Mouse (Mus musculus): ENCODE results near the gene Vgf. TPM values are rescaled to one million over a fixed set of nuclear protein-coding genes. Genes with fewer than 3 reads are reported as not detected.

Gene Vgf
- polyA plus RNA-seq (2017; shearing (Covaris generic)), result 0.30 TPM

DNA sequence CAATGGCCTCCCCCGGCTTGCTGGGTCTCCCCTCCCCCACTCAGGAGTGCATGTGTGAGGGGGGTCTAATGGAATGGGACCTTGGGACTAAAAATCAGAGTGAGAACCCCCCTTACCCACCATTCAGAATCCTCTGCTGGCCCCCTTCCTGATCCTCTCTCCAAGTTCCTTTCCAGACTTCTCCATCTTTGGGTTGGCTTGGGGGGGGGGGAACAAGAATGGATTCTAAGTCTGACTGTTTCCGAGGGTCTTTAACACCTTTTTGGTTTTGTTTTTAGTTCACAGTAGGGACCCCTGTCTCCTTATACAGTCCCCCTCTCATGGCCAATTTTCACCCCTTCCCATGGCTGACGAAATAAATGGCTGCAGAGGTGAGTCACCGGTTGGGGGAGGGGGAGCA is at the start of gene Vgf:
Gene Vgf, plus strand, starts transcription at position 301 of the 400 bp plus-strand sequence.

DNA sequence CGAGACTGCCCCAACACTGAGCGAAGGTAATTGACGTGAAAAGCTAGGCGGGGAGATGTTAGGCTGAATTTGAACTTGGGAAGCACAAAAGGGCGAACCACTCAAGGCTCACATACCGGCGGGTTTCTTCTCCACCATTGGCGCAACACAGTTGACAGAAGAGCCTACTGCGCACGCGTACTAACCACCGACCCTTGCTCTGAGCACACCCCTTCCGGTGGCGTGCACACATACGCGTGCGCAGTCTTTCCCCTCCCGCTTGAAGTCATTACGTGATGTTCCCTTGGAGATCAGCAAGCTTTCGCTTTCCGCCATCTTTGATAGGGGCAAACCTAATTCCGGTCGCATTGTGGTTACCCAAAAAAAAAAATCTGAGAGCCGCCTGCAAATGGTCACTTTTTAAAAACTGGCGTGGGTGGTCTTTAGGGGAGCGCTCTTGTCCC is 39.5 kb upstream of the Vgf start, which contains the start of gene Plod3:
Gene Plod3, plus strand, starts transcription at position 325 of the 443 bp plus-strand sequence.

GRCm38 (mm10) chr5:136987934-136988271 is 38.3 kb upstream of the Vgf start, which contains the start of gene Znhit1:
Znhit1 (minus strand) TSS chr5:136988021.

DNA sequence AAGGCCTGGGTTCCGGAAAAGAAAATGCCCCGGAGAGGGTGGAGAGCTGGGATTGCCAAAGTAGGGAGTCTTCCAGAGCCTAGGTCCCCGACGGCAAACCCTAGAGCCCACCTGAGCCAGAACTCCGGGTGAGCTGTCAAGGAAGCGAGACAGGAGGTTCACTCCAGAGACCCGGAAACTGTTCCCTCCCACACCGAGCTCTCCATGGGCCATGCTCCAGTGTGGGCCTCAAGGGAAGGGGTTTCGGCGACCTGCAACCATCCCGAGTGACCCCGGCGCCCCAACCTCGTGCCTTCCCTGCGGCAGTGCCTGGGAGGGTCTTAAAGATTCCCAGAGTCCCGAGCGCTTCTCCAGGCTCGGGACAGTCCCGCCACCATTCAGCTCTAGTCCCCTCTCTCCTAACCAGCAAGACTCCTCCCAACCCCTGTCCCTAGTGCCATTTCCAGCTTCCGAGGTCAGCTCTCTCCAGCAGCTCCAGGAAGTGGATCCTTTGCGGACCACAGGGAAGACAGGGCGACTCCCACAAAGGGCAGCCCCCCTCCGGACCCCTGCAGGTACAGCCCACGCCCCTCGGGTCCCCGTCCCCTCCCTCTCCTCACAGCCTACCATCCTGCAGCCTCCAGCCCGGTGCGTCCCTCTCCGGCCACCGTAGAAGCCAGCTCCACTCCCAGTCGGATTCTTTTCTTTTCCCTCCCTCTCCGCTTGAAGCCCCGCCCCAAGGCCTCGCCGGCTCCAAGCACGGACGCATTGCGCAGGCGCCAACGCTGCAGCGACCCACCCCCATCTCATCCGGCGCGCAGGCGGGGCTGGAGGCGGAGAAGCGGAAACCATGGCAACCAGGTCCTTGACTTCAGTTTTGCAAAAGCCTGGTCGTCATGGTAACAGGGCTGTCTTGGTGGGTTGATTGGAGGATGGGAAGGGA is 19.5 kb downstream of the Vgf start, which contains the start of gene Ap1s1:
Gene Ap1s1, minus strand, starts transcription at position 734 of the 922 bp plus-strand sequence.

DNA sequence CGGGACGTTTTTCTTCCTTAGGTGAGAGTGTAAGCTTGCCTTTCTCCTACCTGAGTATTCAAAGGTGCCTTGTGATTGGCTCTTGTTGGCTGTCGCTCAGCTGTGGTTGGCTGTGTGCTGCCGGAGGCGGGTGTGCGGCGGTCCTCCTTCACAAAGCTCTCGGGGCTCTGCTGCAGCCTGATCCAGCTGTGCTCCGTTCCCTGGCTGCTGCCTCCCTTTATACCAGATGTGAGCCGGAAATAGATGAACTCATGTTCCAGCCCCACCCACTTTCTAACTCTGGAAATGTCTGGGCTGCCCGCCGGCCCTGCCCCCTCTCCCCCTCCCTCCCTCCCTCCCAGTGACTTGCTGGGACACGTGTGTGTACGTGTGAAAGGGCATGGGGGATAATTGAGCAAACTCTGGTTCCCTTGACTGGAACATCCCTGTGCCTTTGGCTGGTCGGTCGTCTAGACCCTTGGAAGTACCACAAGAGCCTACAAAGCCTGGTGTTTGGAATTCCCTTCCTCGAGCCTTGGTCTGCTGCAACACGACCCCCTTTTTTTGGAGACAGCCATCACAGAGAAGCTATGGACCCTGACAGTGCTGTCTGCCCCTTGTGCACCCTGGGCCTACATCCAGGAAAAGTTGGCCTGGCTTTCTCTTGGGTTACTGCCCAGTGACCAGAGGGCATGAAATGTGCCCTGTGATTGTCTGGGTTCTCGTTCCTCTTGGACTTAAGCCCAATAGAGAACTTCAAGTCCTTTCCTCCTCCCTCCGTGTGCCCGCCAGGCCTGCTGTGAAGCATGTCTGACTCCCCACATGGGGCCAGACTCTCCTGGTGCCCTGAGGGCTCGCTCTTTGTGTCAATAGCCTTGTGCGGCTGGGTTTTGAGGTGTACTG is 46.1 kb downstream of the Vgf start, which contains the start of gene Serpine1:
Gene Serpine1, minus strand, starts transcription at position 190 of the 882 bp plus-strand sequence.

Other genes starting within 250 kb of the Vgf start
- gene Col26a1, start 143.2 kb upstream of the Vgf start, polyA plus RNA-seq (2017; shearing (Covaris generic)), result 0.48 TPM
- gene Ift22, start 118.2 kb upstream of the Vgf start, polyA plus RNA-seq (2017; shearing (Covaris generic)), result 7.8 TPM
- gene Fis1, start 73.1 kb upstream of the Vgf start, polyA plus RNA-seq (2017; shearing (Covaris generic)), result 260 TPM
- not detected for gene Cldn15, start 59.8 kb upstream of the Vgf start, polyA plus RNA-seq (2017; shearing (Covaris generic))
- gene Plod3, start 39.4 kb upstream of the Vgf start, polyA plus RNA-seq (2017; shearing (Covaris generic)), result 9.1 TPM
- gene Znhit1, start 38.4 kb upstream of the Vgf start, polyA plus RNA-seq (2017; shearing (Covaris generic)), result 54.3 TPM
- gene Ap1s1, start 19.7 kb downstream of the Vgf start, polyA plus RNA-seq (2017; shearing (Covaris generic)), result 81.2 TPM
- not detected for gene Serpine1, start 45.9 kb downstream of the Vgf start, polyA plus RNA-seq (2017; shearing (Covaris generic))
- gene Trim56, start 89.8 kb downstream of the Vgf start, polyA plus RNA-seq (2017; shearing (Covaris generic)), result 16.0 TPM
- not detected for gene Muc3, start 122.9 kb downstream of the Vgf start, polyA plus RNA-seq (2017; shearing (Covaris generic))
- gene Muc3a, start 186.0 kb downstream of the Vgf start, polyA plus RNA-seq (2017; shearing (Covaris generic)), result 1.6 TPM